Mouse (Mus musculus): ENCODE measurements around the gene Gtf2h2. TPM values are rescaled to one million over a fixed set of nuclear protein-coding genes. Genes with fewer than 3 reads are reported as not detected.
"Not testable (repeated sequence)": the region's sequence is repeated elsewhere in the genome, so short reads cannot be mapped to it uniquely, and the experiment has no call there.

Gene Gtf2h2
- polyA plus RNA-seq, 1 experiment from 2014 or later: 38.9 TPM

DNA sequence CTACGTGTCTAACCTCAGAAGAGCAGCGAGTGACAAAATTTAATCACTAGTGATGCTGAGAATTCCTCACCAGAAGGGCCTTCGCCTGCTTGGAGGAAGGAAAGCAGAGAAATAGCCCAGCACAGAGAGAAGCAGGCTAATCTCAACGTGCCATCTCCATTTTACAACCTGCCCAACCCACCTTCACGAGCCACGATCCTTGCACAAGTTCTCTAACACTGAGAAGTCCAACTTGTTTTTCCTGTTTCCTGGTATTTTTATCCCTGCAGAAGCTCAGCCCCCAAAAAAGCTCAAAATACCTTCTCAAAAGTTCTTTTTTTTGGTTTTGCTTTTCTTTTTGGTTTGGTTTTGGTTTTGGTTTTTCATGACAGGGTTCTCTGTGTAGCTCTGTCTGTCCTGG, 25.8 kb upstream of the Gtf2h2 start:
- CTCF ChIA-PET: interaction anchor here (1.6 to 2.2 kb wide), 3 partner anchors 12 to 27 kb away, joined by 3 to 5 read pairs (median 5); partner anchors contain the start of gene Gtf2h2
- in situ Hi-C loops (cut with MboI; ENCODE audit: low pct_unique_long_range_greater_than_20kb): no loop called here

DNA sequence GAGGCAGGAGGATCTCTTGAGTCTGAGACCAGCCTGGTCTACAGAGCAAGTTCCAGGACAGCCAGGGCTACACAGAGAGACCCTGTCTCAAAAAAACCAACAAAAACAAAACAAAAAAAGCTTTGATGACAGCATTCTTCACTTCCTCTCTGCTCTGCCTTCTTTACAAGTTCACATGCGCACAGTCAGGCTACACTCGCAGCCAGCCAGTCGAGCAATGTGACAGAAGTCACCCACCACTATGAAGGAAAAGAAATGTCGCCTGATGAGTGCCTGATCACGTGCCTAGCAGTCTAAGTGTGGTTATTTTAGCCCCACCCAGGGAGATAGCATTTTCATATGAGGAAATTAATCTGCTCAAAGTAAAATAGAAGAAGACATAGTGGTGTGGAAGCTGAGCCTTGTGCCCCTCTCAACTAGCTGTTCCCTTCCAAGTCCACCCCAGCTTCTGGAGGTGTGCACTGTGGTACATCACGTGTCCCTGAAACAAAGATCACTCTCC, 25.3 kb upstream of the Gtf2h2 start:
- no peaks in the 10 kb centered on the region for H3K27me3 ChIP-seq
- TF ChIP-seq CTCF (IDR thresholded peaks at IDR 0.05): no peak
- POLR2A ChIA-PET: no interaction called here
- in situ Hi-C loops (cut with MboI; ENCODE audit: low pct_unique_long_range_greater_than_20kb): no loop called here
- ATAC-seq (no peak), DNase-seq (ENCODE audit: low read depth, low spot score) (no peak)
- CTCF ChIA-PET: interaction anchor here (1.6 to 2.2 kb wide), 3 partner anchors 12 to 28 kb away, joined by 3 to 5 read pairs (median 5); partner anchors contain the start of gene Gtf2h2

More for the DNA sequence above, 25.8 kb upstream of the Gtf2h2 start:
- H3K27me3 ChIP-seq: no peaks in the 10 kb centered on the region
- DNase-seq (ENCODE audit: low read depth, low spot score) (no peak), ATAC-seq (no peak)
- no peak for TF ChIP-seq CTCF (IDR thresholded peaks at IDR 0.05)
- POLR2A ChIA-PET: no interaction called here

DNA sequence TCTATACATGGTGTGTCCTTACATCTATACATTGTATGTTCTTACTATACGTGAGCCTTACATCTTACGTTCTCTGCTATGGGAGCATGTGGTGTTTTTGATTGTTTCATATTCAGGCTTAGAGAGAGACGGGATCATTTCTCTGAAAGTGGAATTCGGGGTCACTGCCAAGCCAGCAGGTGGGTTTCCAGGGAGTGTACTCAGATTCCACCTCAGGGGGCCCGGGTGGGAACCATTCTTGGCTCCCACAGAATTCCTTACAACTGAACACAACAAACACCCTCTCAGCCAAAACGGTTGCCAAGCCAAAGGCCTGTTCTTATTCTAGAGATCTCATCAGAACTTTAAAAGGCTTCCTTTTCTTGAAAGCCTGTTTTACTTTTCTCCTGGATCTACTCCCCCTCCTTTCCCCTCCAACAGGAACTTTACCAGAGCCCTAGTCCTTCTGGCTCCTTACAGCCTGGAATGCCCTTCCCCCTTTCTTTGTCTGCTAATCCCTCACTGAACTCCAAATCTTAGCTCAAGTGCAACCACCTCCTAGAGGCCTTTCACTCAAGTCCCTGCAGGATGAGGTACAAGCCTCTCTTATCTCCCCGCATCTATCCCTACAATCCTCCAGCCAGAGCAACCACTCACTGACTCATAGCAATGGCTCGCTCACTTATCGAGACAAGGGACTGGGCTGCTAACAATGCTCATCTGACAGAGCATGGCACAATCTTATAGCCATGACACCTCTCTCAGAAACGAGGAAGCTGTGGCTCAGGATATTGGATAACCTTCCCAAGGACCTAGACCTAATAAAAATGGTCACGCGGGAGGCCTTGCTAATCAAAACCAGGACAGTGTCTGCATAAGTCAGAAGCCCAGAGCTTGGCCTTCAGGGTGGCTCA, 24.1 kb upstream of the Gtf2h2 start:
- ChIA-PET POLR2A (no interaction called here), CTCF (interaction anchor here (1.0 to 1.6 kb wide), 4 partner anchors 10 to 24 kb away, joined by 3 to 5 read pairs (median 3); partner anchors contain the start of gene Gtf2h2)
- in situ Hi-C loops (cut with MboI; ENCODE audit: low pct_unique_long_range_greater_than_20kb): no loop called here
- no peak for DNase-seq (ENCODE audit: low read depth, low spot score)
- H3K27me3 ChIP-seq: no peaks in the 10 kb centered on the region
- peak; percentile 74 for ATAC-seq
- no peak for TF ChIP-seq CTCF (IDR thresholded peaks at IDR 0.05)

DNA sequence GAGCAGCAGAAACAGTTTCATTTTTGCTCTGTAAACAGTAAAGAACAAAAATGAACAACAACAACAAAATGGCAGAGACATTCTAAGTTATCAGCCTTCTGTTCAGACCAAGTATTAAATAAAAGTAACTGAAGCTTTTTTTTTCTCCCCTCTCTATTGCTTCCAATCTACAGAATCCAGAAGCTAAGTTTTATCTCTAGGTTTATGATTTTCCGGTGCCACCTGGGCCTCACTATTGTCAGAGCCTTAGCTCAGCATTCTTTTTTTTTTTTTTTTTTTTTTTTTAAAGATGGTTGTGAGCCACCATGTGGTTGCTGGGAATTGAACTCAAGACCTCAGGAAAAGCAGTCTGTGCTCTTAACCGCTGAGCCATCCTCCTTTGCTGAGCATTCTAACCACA, 20.4 kb upstream of the Gtf2h2 start:
- ATAC-seq (no peak), DNase-seq (ENCODE audit: low read depth, low spot score) (no peak)
- no peaks in the 10 kb centered on the region for H3K27me3 ChIP-seq
- in situ Hi-C loops (cut with MboI; ENCODE audit: low pct_unique_long_range_greater_than_20kb): no loop called here
- ChIA-PET CTCF (interaction anchor here (0.6 to 1.8 kb wide), 4 partner anchors 17 to 69 kb away, joined by 3 to 5 read pairs (median 4); partner anchors contain the start of gene Gtf2h2), POLR2A (interaction anchor here (0.6 to 0.9 kb wide), 2 partner anchors 20 to 63 kb away, joined by 3 to 4 read pairs; partner anchors contain the start of gene Gtf2h2)
- no peak for TF ChIP-seq CTCF (IDR thresholded peaks at IDR 0.05)

DNA sequence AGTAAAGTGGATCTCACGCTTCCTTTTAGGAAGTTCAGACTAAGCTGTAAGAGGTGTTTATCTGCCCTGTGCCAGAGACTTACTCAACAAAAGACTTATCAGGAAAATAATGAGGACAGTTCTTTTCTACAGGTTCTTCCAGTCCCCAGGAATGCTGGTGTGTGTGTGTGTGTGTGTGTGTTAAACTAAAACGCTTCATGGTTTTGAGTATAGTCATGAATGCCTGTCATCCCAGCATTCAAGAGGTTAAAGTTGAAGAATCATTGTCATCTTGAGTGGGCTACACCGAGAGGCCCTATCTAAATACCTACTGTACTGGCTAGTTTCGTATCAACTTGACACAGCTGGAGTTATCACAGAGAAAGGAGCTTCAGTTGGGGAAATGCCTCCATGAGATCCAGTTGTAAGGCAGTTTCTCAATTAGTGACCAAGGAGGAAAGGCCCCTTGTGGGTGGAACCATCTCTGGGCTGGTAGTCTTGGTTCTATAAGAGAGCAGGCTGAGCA, 19.5 kb upstream of the Gtf2h2 start:
- in situ Hi-C loops (cut with MboI; ENCODE audit: low pct_unique_long_range_greater_than_20kb): no loop called here
- ATAC-seq (no peak), DNase-seq (ENCODE audit: low read depth, low spot score) (no peak)
- ChIA-PET CTCF (interaction anchor here (1.2 kb wide), 1 partner anchor 38 kb away, joined by 3 read pairs; no protein-coding TSS in a partner anchor), POLR2A (interaction anchor here (0.6 to 0.9 kb wide), 2 partner anchors 20 to 37 kb away, joined by 3 to 4 read pairs; partner anchors contain the start of gene Gtf2h2)
- TF ChIP-seq CTCF (IDR thresholded peaks at IDR 0.05): no peak
- no peaks in the 10 kb centered on the region for H3K27me3 ChIP-seq

DNA sequence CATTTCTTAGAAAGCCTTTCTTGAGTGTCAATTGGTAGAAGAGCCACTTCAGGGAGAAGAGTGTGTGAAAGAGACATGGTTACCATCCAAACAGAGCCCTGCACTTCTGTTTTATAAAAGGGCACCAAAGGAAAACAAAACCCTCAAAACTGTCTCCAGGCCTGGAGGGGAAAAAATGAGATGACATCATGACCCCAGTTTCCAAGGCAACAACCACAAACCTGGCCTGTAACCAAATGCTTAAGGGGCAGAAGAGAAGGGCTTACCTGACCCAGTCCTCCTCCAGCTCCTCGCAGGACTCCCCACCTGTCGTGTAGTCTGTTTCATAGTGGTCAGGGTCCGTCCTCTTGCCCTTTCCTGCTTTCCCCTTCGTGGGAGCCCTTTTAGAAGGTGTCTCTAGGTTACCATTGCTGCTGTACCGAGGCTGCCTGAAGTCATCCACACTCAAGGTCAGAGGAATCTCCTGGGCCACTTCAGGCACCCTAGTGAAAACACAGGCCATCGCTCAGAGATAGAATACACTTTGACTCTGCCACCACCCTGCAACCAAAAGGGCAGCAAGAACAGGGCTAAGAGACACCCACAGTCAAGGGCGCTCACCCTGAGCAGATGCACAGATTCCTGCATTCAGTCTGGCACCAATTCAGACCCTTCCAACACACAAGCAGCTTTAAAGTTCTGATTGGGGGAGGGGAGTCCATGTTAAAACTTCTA, 18.9 kb upstream of the Gtf2h2 start:
- DNase-seq (ENCODE audit: low read depth, low spot score) (peak; percentile 69), ATAC-seq (peak; percentile 72)
- TF ChIP-seq CTCF (IDR thresholded peaks at IDR 0.05): no peak
- POLR2A ChIA-PET: interaction anchor here (0.6 kb wide), 1 partner anchor 37 kb away, joined by 4 read pairs; no protein-coding TSS in a partner anchor
- no peaks in the 10 kb centered on the region for H3K27me3 ChIP-seq
- in situ Hi-C loops (cut with MboI; ENCODE audit: low pct_unique_long_range_greater_than_20kb): no loop called here
- CTCF ChIA-PET: no interaction called here

DNA sequence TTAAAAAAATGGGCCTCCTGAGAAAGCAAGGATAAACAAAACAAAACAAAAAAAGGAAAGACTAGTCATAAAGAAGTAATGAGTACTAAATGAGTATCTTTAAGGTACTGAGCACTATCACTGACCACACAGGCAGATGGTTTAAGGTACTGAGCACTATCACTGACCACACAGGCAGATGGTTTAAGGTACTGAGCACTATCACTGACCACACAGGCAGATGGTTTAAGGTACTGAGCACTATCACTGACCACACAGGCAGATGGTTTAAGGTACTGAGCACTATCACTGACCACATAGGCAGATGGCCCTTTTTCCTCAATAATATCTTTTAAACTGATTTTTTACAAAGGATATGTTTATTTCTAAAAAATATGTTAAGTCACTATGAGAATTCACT, 7.2 kb upstream of the Gtf2h2 start:
- DNase-seq (ENCODE audit: low read depth, low spot score); H3K27me3 ChIP-seq; CTCF ChIA-PET; ATAC-seq; POLR2A ChIA-PET: not testable (repeated sequence)
- in situ Hi-C loops (cut with MboI; ENCODE audit: low pct_unique_long_range_greater_than_20kb): loop anchor here (10.0 kb wide), 1 partner anchor 55 kb away; the partner anchor contains the start of gene Ocln

DNA sequence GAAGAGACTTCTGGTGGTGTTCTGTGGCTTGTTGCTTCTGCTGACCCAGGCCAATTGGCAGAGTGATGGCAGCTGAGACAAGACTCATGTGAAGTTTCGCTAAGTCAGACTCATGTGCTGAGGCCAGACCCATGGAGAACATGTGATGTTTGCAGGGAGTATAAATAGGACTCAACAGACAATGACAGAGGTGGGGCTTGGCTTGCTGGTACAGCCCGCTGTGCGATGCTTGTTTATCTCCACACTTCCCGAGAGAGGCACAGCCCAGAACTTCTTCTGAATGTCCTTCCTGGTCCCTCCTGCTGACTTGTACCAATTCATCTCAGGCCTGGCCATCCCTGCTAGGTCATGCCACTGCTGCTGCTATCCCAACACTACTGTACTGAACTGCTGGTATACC, 3.0 kb upstream of the Gtf2h2 start:
- in situ Hi-C loops (cut with MboI; ENCODE audit: low pct_unique_long_range_greater_than_20kb): loop anchor here (10.0 kb wide), 1 partner anchor 59 kb away; the partner anchor contains the start of gene Ocln
- ChIA-PET CTCF (no interaction called here), POLR2A (no interaction called here)
- TF ChIP-seq CTCF (IDR thresholded peaks at IDR 0.05): no peak
- no peaks in the 10 kb centered on the region for H3K27me3 ChIP-seq
- DNase-seq (ENCODE audit: low read depth, low spot score): no peak
- ATAC-seq: no peak

DNA sequence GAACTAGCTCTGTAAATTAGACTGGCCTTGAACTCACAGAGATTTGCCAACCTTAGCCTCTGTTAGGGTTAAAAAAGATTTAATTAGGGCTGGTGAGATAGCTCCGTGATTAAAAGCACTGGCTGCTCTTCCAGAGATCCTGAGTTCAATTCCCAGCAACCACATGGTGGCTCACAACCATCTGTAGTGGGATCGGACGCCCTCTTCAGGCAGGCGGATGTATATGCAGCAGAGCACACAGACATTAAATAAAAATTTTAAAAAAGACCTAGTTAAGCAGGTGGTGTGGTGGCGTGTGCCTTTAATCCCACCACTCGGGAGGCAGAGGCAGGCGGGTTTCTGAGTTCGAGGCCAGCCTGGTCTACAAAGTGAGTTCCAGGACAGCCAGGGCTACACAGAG, 2.0 kb upstream of the Gtf2h2 start:
- not testable (repeated sequence) for DNase-seq (ENCODE audit: low read depth, low spot score); ATAC-seq; H3K27me3 ChIP-seq
- peak; percentile 45 for TF ChIP-seq CTCF (IDR thresholded peaks at IDR 0.05)
- in situ Hi-C loops (cut with MboI; ENCODE audit: low pct_unique_long_range_greater_than_20kb): loop anchor here (5.0 to 10.0 kb wide), 2 partner anchors 60 to 118 kb away; partner anchors contain the start of gene Ocln
- ChIA-PET CTCF (interaction anchor here (1.0 to 1.4 kb wide), 2 partner anchors 43 to 124 kb away, joined by 3 read pairs; no protein-coding TSS in a partner anchor), POLR2A (interaction anchor here (0.7 kb wide), 1 partner anchor 108 kb away, joined by 3 read pairs; no protein-coding TSS in a partner anchor)

DNA sequence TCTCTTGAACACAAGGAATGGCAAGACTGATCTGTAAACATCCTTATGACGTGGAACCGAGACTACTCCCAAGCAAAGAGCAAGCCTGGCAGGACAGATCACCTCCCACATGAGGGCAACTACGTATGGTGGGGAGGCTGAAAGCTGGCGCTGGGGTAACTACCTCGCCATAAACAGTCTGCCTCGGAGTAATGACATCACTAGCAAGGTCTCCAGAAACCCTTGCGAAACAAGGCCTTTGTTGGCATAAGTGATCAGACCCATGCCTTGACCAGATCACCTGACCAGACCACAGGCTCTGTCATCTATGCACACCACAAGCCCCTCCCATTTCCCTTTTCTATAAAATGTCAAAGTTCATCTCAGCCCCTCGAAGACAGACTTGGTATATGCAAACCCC, 934 bp upstream of the Gtf2h2 start:
- POLR2A ChIA-PET: interaction anchor here (0.6 to 1.4 kb wide), 3 partner anchors 14 to 157 kb away, joined by 4 read pairs; partner anchors contain the start of genes Ak6 and Rad17
- TF ChIP-seq CTCF (IDR thresholded peaks at IDR 0.05): no peak
- H3K27me3 ChIP-seq: no peaks in the 10 kb centered on the region
- CTCF ChIA-PET: interaction anchor here (1.4 to 2.6 kb wide), 7 partner anchors 10 to 63 kb away, joined by 3 to 7 read pairs (median 5); no protein-coding TSS in a partner anchor
- no peak for ATAC-seq
- in situ Hi-C loops (cut with MboI; ENCODE audit: low pct_unique_long_range_greater_than_20kb): loop anchor here (5.0 to 10.0 kb wide), 2 partner anchors 61 to 119 kb away; partner anchors contain the start of gene Ocln
- DNase-seq (ENCODE audit: low read depth, low spot score): no peak
